Mouse (Mus musculus) kidney, embryonic 14.5 days (tissue): ENCODE results near the gene Stc2. TPM values are rescaled to one million over a fixed set of nuclear protein-coding genes. Genes with fewer than 3 reads are reported as not detected.

Source experiments
- ATAC-seq: fragments of 200-750 bp; cut with Nextera tagmentation; 2 replicates; pipeline ENCODE4 v1.8.0; 2017; ENCODE audit warnings: moderate number of reproducible peaks, mild to moderate bottlenecking, moderate TSS enrichment, moderate library complexity; ENCODE audit not compliant: low FRiP score, low TSS enrichment
- H3K27ac ChIP-seq: fragments of 300-500 bp; sonication (generic); 2 replicates; pipeline ENCODE4 v1.5.1; 2014; ENCODE audit warnings: low read depth, mild to moderate bottlenecking, low read length, moderate library complexity, mixed read lengths
- H3K27me3 ChIP-seq: fragments of 300-500 bp; sonication (generic); 2 replicates; pipeline ENCODE4 v1.6.1; 2014; ENCODE audit warnings: mild to moderate bottlenecking, low read length; ENCODE audit not compliant: control insufficient read depth, insufficient read depth
- H3K36me3 ChIP-seq: fragments of 300-500 bp; sonication (generic); 2 replicates; pipeline ENCODE4 v1.6.1; 2014; ENCODE audit warnings: low read length, mixed read lengths; ENCODE audit not compliant: control insufficient read depth, insufficient read depth
- H3K4me1 ChIP-seq: fragments of 300-500 bp; sonication (generic); 2 replicates; pipeline ENCODE4 v1.6.1; 2014; ENCODE audit warnings: low read length, mixed read lengths; ENCODE audit not compliant: control insufficient read depth, insufficient read depth
- H3K4me2 ChIP-seq: fragments of 300-500 bp; sonication (generic); replicated peaks from 2 replicates; pipeline ENCODE4 v1.6.1; 2014; ENCODE audit warnings: low read depth, mild to moderate bottlenecking, low read length
- H3K4me3 ChIP-seq: fragments of 300-500 bp; sonication (generic); 2 replicates; pipeline ENCODE4 v1.5.1; 2014; ENCODE audit warnings: mild to moderate bottlenecking, low read length
- H3K9ac ChIP-seq: fragments of 300-500 bp; sonication (generic); 2 replicates; pipeline ENCODE4 v1.6.1; 2014; ENCODE audit warnings: low read depth, mild to moderate bottlenecking, low read length, moderate library complexity
- H3K9me3 ChIP-seq: fragments of 300-500 bp; sonication (generic); 2 replicates; pipeline ENCODE4 v1.6.1; 2016; ENCODE audit warnings: low read length; ENCODE audit not compliant: control insufficient read depth
- WGBS: fragments of 180-500 bp; shearing (Covaris S2); extraction: QIAGEN DNeasy Blood & Tissue Kit; methylation state at CpG from one replicate; pipeline ENCODE4 v1.1.7; 2014; 5-methylcytosine and 5-hydroxymethylcytosine counted together
- polyA plus RNA-seq: library from polyadenylated mRNA; unstranded; fragments of >200 nt; fragmentation: Nextera tagmentation; extraction: Ambion mirVana; gene quantifications from 2 replicates; pipeline ENCODE4 v1.2.1, GENCODE M21; 2014

The Stc2 gene
- polyA plus RNA-seq, 1 experiment from 2014 or later: 1.3 TPM

DNA sequence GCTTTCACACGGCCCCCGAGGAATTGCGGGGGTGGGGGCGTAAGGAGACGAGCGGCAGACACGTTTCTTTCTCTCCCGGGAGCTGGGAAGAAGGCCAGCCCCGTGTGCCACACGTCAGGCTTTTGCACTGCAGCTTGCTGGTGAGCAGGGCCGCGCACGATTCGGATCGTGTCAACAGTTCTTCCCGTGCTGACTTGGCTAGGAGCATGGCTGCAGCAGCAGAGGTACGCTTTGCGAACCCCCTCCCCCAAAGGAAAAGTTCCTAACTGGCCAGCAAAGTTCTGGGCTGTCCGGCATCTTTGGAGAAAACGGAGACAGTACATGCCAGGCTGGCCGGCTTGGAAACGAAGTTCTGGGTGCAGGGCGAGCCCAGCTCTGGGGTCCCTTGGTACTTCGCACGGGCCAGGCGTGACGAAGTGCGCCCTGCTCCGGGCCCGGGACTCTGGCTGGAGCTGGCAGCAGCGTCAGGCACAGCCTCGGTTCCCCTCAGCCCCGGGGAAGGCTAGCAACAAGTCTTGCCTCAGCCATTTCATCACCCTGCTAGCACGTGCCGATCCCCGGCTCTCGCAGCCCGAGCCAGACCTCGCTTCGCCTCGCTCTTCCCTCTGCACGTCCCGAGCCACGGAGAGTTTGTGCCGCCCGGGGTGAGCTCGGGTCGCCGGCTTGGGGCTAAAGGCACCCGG is 768 bp downstream of the Stc2 start:
- WGBS: under 1% methylated on average over 50 of the region's 50 CpGs
- H3K36me3 ChIP-seq: no peaks in the 10 kb centered on the region
- H3K9me3 ChIP-seq: no peaks in the 10 kb centered on the region
- H3K9ac ChIP-seq: peak overlapping the region; percentile 58; the same call in 1 of the 2 replicates
- no peak overlapping the region; the same call in 1 of the 2 replicates for H3K27ac ChIP-seq
- H3K27me3 ChIP-seq: peaks cover 26% of the 10 kb centered on the region
- peaks cover 17% of the 10 kb centered on the region for H3K4me1 ChIP-seq
- ATAC-seq: peak; percentile 66
- peak overlapping the region; percentile 97 for H3K4me2 ChIP-seq
- peak overlapping the region; percentile 63 for H3K4me3 ChIP-seq

DNA sequence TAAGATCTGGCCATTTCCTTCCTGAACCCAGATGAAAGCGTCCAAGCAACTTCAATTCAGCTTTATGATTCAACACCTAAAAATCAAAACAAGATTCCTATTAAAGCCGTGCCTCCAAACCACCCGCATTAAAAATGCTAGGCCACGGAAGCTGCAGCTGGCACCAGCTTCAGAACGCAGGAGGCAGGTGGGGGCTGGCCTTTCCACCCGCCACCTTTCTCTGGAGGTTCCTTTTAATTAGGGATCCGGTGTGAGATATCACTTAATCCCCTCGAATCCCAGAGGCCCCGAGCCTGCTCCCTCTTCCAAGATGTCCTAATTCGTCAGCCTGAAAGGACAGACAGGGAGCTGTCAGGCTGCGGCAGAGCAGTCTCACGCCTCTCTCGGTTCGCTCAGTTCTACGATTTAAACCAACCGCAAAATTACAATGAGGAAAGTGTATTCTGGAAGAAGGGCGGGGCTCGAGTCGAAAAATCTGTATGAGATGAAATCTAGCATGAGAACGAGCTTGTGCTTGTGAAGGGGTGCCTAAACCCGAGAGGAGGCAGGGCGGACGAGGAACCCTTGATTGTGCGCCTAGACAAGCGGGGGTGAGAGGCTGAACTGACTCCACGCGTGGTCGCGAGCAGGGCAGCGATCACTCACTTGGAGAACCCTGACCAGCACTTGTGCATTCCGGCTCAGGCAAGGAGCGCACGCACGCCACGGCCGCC is 1.5 kb downstream of the Stc2 start:
- Histone ChIP-seq H3K9me3 (no peaks in the 10 kb centered on the region), H3K9ac (peak overlapping the region; percentile 58; the same call in 1 of the 2 replicates), H3K36me3 (no peaks in the 10 kb centered on the region), H3K4me3 (peak overlapping the region; percentile 63), H3K27me3 (peaks cover 26% of the 10 kb centered on the region), H3K4me1 (peaks cover 17% of the 10 kb centered on the region), H3K4me2 (peak overlapping the region; percentile 97), H3K27ac (no peak overlapping the region)
- ATAC-seq: no peak; the same call in 1 of the 2 replicates
- WGBS: 2% methylated on average over 36 of the region's 36 CpGs

GRCm38 (mm10) chr11:31366827-31367226 is 3.0 kb downstream of the Stc2 start:
- 86% methylated on average over 4 of the region's 4 CpGs for WGBS
- Histone ChIP-seq H3K9ac (no peak overlapping the region), H3K4me1 (peaks cover 17% of the 10 kb centered on the region), H3K27me3 (peaks cover 15% of the 10 kb centered on the region), H3K4me3 (no peak overlapping the region), H3K36me3 (no peaks in the 10 kb centered on the region), H3K4me2 (no peak overlapping the region), H3K9me3 (no peaks in the 10 kb centered on the region), H3K27ac (no peak overlapping the region)
- ATAC-seq: no peak

GRCm38 (mm10) chr11:31366421-31366820 is 3.5 kb downstream of the Stc2 start:
- no peak overlapping the region for H3K4me2 ChIP-seq
- no peak overlapping the region for H3K27ac ChIP-seq
- peaks cover 11% of the 10 kb centered on the region for H3K27me3 ChIP-seq
- 84% methylated on average over 2 of the region's 2 CpGs for WGBS
- ATAC-seq: no peak
- H3K9ac ChIP-seq: no peak overlapping the region
- no peak overlapping the region for H3K4me3 ChIP-seq
- no peaks in the 10 kb centered on the region for H3K9me3 ChIP-seq
- no peaks in the 10 kb centered on the region for H3K36me3 ChIP-seq
- peaks cover 15% of the 10 kb centered on the region for H3K4me1 ChIP-seq

DNA sequence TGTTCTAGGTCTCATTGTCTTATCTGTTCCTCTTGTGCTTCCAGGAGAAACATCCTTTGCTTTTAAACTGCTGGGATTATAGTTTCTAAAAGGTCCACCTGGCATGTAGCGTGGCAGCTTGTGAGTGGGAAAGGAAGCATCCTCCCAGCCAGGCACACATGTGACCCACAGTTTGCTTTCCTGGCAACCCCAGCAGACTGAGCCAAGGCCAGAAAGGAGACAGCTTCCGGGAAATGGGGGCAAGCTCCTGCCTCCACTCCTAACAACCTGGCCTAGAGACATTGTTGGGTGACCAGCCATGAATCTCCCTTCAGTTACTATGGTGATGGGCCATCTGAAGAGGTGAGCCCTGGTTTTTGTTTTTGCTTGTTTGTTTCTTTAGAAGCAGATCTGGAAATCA is 3.9 kb downstream of the Stc2 start:
- Histone ChIP-seq H3K9ac (no peak overlapping the region), H3K9me3 (no peaks in the 10 kb centered on the region), H3K27ac (no peak overlapping the region), H3K4me3 (no peak overlapping the region), H3K27me3 (peaks cover 8% of the 10 kb centered on the region), H3K4me1 (peaks cover 10% of the 10 kb centered on the region), H3K36me3 (no peaks in the 10 kb centered on the region), H3K4me2 (no peak overlapping the region)
- no peak for ATAC-seq
- 84% methylated on average over 2 of the region's 2 CpGs for WGBS

GRCm38 (mm10) chr11:31365280-31365679 is 4.6 kb downstream of the Stc2 start:
- Histone ChIP-seq H3K27ac (no peak overlapping the region), H3K4me3 (no peak overlapping the region), H3K4me1 (peaks cover 5% of the 10 kb centered on the region; the same call in 1 of the 2 replicates), H3K36me3 (no peaks in the 10 kb centered on the region), H3K4me2 (no peak overlapping the region), H3K9ac (no peak overlapping the region), H3K9me3 (no peaks in the 10 kb centered on the region), H3K27me3 (peaks cover 4% of the 10 kb centered on the region)
- no peak for ATAC-seq
- WGBS: 17% methylated on average over 8 of the region's 8 CpGs

DNA sequence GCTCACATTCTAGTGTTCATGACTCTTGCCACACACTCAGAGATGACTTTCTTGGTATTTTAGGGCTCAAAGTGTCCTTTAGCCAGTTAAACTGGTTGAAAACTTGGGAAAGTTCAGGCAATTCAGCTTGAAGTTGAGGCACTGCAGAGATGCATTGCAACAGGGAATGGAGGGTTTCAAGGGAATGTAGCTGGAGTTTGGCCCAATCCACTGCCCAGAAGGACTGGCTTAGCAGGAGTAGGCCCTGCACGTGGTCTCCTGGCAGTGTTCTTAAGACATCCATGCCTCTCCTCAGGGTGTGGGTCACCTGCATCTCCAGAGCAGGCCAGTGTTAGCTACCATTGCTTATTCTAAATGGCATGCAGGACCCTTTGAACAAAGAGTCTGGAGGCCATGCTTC is 7.0 kb downstream of the Stc2 start:
- no peaks in the 10 kb centered on the region for H3K36me3 ChIP-seq
- H3K9ac ChIP-seq: no peak overlapping the region
- WGBS: 77% methylated on average over 1 of the region's 1 CpGs
- no peak overlapping the region for H3K27ac ChIP-seq
- H3K4me1 ChIP-seq: no peaks in the 10 kb centered on the region
- no peak for ATAC-seq
- H3K27me3 ChIP-seq: peaks cover 4% of the 10 kb centered on the region; the same call in 1 of the 2 replicates
- no peaks in the 10 kb centered on the region for H3K9me3 ChIP-seq
- H3K4me2 ChIP-seq: no peak overlapping the region
- no peak overlapping the region for H3K4me3 ChIP-seq

GRCm38 (mm10) chr11:31362330-31362729 is 7.5 kb downstream of the Stc2 start:
- no peak for ATAC-seq
- Histone ChIP-seq H3K4me2 (no peak overlapping the region), H3K36me3 (no peaks in the 10 kb centered on the region), H3K9ac (no peak overlapping the region), H3K27ac (no peak overlapping the region), H3K4me1 (no peaks in the 10 kb centered on the region), H3K27me3 (peaks cover 1% of the 10 kb centered on the region; the same call in 1 of the 2 replicates), H3K9me3 (no peaks in the 10 kb centered on the region), H3K4me3 (no peak overlapping the region)
- WGBS: 84% methylated on average over 3 of the region's 3 CpGs

- Histone ChIP-seq H3K36me3 (no peaks in the 10 kb centered on the region), H3K27me3 (no peaks in the 10 kb centered on the region; the same call in 1 of the 2 replicates), H3K9me3 (no peaks in the 10 kb centered on the region), H3K27ac (no peak overlapping the region), H3K9ac (no peak overlapping the region), H3K4me1 (no peaks in the 10 kb centered on the region), H3K4me3 (no peak overlapping the region), H3K4me2 (no peak overlapping the region)
- 94% methylated on average over 4 of the region's 4 CpGs for WGBS
- ATAC-seq: no peak
Measured at GRCm38 (mm10) chr11:31361047-31361446, 8.8 kb downstream of the Stc2 start.
